Mouse (Mus musculus): Measurements from ENCODE around the gene Igf1r. TPM values are rescaled to one million over a fixed set of nuclear protein-coding genes. Genes with fewer than 3 reads are reported as not detected.
A peak's percentile ranks its signal among the peaks of the same experiment; 100 is the strongest.

Gene Igf1r
- polyA plus RNA-seq, 1 experiment from 2014 or later = 25.2 TPM

DNA sequence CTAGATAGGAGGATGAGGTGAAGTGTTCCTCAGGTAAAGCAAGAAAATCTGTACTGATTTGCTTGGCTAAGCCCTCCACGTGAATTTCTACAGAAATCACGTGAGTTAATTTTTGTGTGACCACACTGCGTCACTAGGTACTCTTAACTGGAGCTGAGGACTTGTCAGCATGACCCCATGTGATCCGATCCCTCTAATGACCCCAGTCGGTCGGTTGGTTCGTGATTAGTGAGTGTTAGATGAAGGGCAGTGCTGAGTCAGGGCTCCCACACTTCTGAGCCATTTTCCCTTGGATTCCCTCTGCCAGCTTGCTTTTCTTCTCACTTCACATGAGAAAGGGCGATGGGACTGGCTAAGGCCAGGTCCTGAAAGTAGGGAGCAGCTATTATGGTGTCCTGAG lies 86.2 kb downstream of the Igf1r start:
- H3K27me3 ChIP-seq (replicated peaks; ENCODE audit: low read depth, poor library complexity, severe bottlenecking) = no peaks in the 10 kb centered on the region
- H3K9me3 ChIP-seq = no peaks in the 10 kb centered on the region
- peaks cover 8% of the 10 kb centered on the region for H3K4me1 ChIP-seq
- no peak overlapping the region for H3K27ac ChIP-seq (replicated peaks)
- peaks cover 9% of the 10 kb centered on the region; the same call in 1 of the 2 replicates for H3K36me3 ChIP-seq (replicated peaks)
- no peak overlapping the region for H3K4me3 ChIP-seq
- 71% methylated on average over 8 of the region's 8 CpGs for WGBS
- no peak for DNase-seq (ENCODE audit: low spot score)

DNA sequence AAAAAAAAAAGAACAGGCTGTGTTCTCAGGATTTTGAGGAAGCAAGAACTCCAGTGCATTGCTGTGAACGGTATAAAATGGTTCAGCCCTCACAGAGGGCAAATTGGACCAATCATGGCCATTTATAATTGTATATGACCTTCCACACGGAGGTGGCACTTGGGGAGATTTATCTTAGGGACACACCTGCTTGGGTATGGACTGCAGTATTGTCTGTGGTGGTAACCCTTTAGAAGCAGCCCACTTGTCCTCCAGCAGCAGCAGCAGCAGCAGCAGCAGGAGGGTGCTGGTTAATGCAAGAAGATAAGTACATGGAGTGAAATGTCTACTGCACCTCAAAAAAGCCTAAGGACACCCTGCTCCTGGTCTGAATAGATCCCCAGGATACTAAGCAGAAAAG lies 86.9 kb downstream of the Igf1r start:
- Histone ChIP-seq H3K36me3 (replicated peaks) (peaks cover 9% of the 10 kb centered on the region; the same call in 1 of the 2 replicates), H3K9me3 (no peaks in the 10 kb centered on the region), H3K27ac (replicated peaks) (no peak overlapping the region), H3K27me3 (replicated peaks; ENCODE audit: low read depth, poor library complexity, severe bottlenecking) (no peaks in the 10 kb centered on the region), H3K4me3 (no peak overlapping the region), H3K4me1 (peaks cover 3% of the 10 kb centered on the region; the same call in 1 of the 2 replicates)
- DNase-seq (ENCODE audit: low spot score) = no peak
- WGBS = 82% methylated on average over 2 of the region's 2 CpGs

DNA sequence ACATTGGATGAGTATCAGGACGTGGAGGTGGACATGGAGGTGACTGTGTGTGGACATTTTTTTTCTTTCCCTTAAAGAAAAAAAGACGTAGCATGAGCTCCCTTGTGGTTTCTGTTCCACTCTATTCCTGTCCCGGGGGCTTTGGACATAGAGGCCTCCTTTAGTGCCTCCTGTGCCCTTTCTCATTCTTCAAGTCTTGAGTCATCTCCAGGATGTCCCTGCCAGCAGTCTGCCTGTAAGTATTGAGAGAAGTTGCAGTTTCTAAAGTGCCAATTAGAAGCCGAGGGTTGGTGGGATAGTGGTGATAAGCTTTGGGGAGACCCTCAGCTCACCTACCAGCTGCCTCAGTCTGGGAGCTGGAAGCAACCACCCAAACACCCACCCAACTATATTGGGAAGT lies 92.0 kb downstream of the Igf1r start:
- Histone ChIP-seq H3K36me3 (replicated peaks) (peaks cover 5% of the 10 kb centered on the region; the same call in 1 of the 2 replicates), H3K9me3 (no peaks in the 10 kb centered on the region), H3K27ac (replicated peaks) (no peak overlapping the region), H3K4me3 (no peak overlapping the region), H3K27me3 (replicated peaks; ENCODE audit: low read depth, poor library complexity, severe bottlenecking) (no peaks in the 10 kb centered on the region), H3K4me1 (peaks cover 18% of the 10 kb centered on the region; the same call in 1 of the 2 replicates)
- DNase-seq (ENCODE audit: low spot score) = no peak
- WGBS = 76% methylated on average over 4 of the region's 4 CpGs

DNA sequence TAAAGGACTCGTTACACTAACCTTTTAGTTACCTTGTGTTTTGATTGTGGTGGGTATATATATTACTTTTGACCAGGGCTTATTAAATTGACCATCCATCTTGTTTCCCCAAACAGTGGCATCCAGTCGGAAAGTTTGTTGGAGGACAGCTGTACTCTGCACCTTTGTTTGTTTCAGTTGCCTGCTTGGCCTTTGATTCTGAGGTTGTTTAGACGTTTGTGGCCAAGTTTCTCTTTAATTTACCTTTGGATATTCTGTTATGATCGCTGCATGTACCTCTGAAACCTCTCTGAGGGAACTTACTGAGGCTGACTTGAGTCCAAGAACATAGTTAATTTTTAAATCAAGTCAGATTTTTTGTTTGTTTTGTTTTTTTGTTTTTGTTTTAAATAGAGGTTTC lies 94.5 kb downstream of the Igf1r start:
- Histone ChIP-seq H3K27me3 (replicated peaks; ENCODE audit: low read depth, poor library complexity, severe bottlenecking) (no peaks in the 10 kb centered on the region), H3K4me3 (no peak overlapping the region), H3K9me3 (no peaks in the 10 kb centered on the region), H3K36me3 (replicated peaks) (peaks cover 4% of the 10 kb centered on the region; the same call in 1 of the 2 replicates), H3K4me1 (peaks cover 16% of the 10 kb centered on the region; the same call in 1 of the 2 replicates), H3K27ac (replicated peaks) (no peak overlapping the region)
- WGBS = 83% methylated on average over 4 of the region's 4 CpGs
- no peak for DNase-seq (ENCODE audit: low spot score)

DNA sequence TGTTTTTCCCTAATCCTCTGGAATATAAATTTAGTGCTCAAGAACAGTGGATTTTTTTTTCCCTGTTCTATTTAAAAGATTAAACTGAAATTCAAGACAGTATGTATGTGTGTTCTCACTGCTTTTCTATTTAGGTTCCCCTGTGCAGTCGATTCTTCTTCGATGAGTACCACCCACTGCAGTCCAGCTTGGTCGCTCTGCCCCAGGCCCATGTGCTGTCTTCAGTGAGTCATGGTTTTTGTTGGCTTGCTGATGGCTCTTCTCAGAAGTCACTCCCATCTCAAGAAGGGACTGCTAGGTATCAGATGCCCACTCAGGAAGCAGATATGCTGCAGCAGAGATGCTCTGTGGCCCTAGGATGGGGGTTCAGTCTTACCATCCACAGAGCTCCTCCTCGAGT lies 95.9 kb downstream of the Igf1r start:
- no peaks in the 10 kb centered on the region for H3K27me3 ChIP-seq (replicated peaks; ENCODE audit: low read depth, poor library complexity, severe bottlenecking)
- no peaks in the 10 kb centered on the region for H3K9me3 ChIP-seq
- peaks cover 20% of the 10 kb centered on the region; the same call in 1 of the 2 replicates for H3K4me1 ChIP-seq
- H3K27ac ChIP-seq (replicated peaks) = 0 out of 2 replicates have a peak overlapping the region, but pooled peaks have one; percentile 24
- no peaks in the 10 kb centered on the region for H3K36me3 ChIP-seq (replicated peaks)
- WGBS = 86% methylated on average over 4 of the region's 4 CpGs
- H3K4me3 ChIP-seq = no peak overlapping the region
- DNase-seq (ENCODE audit: low spot score) = no peak

DNA sequence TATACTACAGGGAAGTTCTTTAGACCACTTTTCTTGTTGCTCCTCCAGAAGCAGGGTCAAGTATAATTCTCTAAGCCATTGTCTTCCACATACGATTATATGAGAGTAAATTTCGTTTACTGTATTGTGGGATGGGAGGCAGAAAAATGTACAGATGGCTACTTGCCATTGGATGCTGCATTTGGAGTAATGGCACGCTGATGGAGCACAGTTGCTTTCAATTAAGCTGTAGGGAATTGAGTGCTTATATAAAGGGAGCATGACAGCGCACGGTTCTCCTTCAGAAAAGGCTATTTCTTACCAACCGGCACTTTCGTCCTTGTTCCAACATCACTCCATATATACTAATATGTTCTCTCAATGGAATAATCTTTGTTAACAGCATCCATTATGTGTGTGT lies 96.4 kb downstream of the Igf1r start:
- no peaks in the 10 kb centered on the region for H3K9me3 ChIP-seq
- 73% methylated on average over 7 of the region's 7 CpGs for WGBS

DNA sequence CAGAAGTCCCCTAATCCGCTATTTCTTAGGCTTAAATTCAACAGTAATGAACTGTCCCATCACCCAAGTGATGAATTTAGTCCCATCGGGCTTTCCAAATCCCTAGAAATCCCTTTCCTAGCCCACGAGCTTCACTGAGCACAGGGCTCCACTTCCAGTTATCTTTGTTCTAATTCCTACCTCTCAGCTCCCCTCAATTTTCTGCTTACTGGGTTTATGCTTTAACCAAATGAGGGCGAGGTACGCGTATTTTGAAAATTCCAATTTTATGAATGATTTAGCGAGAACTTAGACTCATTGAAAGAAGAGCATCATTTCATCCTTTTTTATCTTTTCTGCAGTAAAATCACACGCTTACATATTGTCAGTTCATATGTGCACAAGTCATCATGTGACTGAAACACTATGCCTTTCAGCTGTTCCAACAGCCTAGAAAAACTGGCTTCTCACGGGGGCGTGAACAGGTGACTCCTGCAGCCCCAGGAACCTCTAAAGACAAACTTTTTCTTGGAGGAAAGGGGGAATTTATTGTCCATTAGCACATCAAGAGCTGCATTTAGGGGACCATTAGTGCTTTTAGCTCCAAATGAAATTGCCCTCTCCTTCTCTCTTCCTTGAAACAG lies 100.5 kb downstream of the Igf1r start:
- Histone ChIP-seq H3K36me3 (replicated peaks) (no peaks in the 10 kb centered on the region), H3K4me3 (no peak overlapping the region), H3K27ac (replicated peaks) (no peak overlapping the region), H3K9me3 (no peaks in the 10 kb centered on the region), H3K27me3 (replicated peaks; ENCODE audit: low read depth, poor library complexity, severe bottlenecking) (no peaks in the 10 kb centered on the region), H3K4me1 (peaks cover 30% of the 10 kb centered on the region)
- no peak for DNase-seq (ENCODE audit: low spot score)
- WGBS = 87% methylated on average over 10 of the region's 10 CpGs

More for the DNA sequence above, 96.4 kb downstream of the Igf1r start:
- Histone ChIP-seq H3K27ac (replicated peaks) (no peak overlapping the region), H3K36me3 (replicated peaks) (no peaks in the 10 kb centered on the region), H3K27me3 (replicated peaks; ENCODE audit: low read depth, poor library complexity, severe bottlenecking) (no peaks in the 10 kb centered on the region), H3K4me3 (no peak overlapping the region), H3K4me1 (peaks cover 22% of the 10 kb centered on the region)
- no peak for DNase-seq (ENCODE audit: low spot score)

DNA sequence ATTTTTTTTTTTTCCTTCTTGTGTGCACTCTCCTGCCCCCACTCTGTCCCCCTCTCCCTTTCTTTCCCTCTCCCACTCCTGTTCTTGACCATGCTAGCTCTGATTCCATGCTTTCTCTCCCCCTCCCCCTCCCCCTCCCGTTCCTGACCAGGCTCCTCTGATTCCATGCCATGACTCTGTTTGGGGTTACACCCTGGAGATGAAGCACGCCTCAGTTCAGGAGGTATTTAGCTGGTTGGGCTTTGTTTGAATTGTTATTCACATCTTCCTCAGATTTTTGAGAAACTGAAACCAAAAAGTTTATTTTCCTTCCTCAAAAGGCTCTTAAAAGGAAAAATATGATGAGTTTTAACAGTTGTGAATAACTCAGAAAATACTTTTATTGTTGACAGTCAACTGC lies 101.9 kb downstream of the Igf1r start:
- Histone ChIP-seq H3K4me1 (peaks cover 21% of the 10 kb centered on the region), H3K9me3 (no peaks in the 10 kb centered on the region), H3K27me3 (replicated peaks; ENCODE audit: low read depth, poor library complexity, severe bottlenecking) (no peaks in the 10 kb centered on the region), H3K36me3 (replicated peaks) (no peaks in the 10 kb centered on the region), H3K4me3 (no peak overlapping the region), H3K27ac (replicated peaks) (no peak overlapping the region)
- 45% methylated on average over 2 of the region's 2 CpGs for WGBS
- DNase-seq (ENCODE audit: low spot score) = no peak

DNA sequence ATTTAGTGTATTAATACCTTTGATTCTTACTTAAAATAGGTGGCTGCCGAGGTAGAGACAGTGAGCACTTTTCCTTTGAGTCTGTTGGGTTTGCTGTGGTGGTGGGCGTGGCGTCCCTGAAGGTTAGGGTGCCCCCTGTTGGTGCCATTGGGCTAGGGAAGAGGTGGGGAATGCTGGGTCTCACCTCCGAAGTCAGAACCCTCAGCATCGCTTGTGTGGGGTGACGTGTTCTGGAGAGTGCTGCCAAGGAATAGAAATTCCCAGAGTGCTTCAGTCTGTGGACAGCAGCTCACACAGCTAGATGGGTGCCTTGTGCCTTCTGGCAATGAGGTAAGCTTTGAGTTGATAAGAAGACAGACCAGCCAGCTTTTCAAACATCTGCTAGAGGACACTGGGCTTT lies 102.3 kb downstream of the Igf1r start:
- no peak overlapping the region for H3K4me3 ChIP-seq
- no peak for DNase-seq (ENCODE audit: low spot score)
- 79% methylated on average over 6 of the region's 6 CpGs for WGBS
- no peak overlapping the region for H3K27ac ChIP-seq (replicated peaks)
- H3K9me3 ChIP-seq = no peaks in the 10 kb centered on the region
- peaks cover 25% of the 10 kb centered on the region for H3K4me1 ChIP-seq
- H3K36me3 ChIP-seq (replicated peaks) = no peaks in the 10 kb centered on the region
- H3K27me3 ChIP-seq (replicated peaks; ENCODE audit: low read depth, poor library complexity, severe bottlenecking) = no peaks in the 10 kb centered on the region

DNA sequence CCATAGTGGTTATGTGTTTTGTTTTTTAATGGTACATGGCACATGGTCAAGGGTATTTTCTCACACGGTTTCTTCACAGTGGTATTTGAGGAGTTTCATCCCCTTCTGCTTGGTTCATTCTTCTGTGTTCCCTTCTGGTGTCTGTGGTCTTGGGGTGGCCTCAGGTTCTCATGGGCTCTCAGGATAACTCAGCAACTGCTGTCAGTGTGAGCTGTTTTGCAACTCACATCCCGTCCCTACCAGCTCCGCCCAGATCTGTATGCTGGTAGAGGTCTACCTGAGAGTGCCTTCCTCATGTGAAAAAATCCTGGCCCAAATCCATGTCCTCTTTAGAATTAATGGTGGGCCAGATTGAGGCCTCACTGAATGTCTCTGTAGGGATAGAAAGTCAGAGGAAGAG lies 104.4 kb downstream of the Igf1r start:
- H3K4me1 ChIP-seq = peaks cover 37% of the 10 kb centered on the region
- H3K4me3 ChIP-seq = no peak overlapping the region
- no peak for DNase-seq (ENCODE audit: low spot score)
- H3K36me3 ChIP-seq (replicated peaks) = no peaks in the 10 kb centered on the region
- no peak overlapping the region for H3K27ac ChIP-seq (replicated peaks)
- 88% methylated on average over 3 of the region's 3 CpGs for WGBS
- no peaks in the 10 kb centered on the region for H3K9me3 ChIP-seq
- H3K27me3 ChIP-seq (replicated peaks; ENCODE audit: low read depth, poor library complexity, severe bottlenecking) = no peaks in the 10 kb centered on the region

DNA sequence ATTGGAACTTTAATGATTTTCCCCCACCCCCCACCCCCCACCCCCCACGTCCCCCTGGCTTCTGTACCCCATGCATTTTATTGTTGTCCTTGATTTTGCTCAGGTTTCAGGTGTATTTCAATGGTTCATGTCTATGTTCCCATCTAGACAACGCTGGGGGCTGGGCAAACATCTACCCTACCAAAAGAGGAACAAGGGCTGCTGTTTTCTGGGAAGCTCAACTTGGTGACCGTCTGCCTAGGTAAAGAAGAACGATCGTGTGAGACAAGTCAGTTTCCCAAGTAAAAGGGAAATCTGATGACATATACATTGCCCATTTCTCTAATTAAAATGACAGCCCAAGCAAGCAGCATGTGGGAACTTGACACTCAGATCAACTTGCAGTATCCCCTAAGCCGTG lies 107.1 kb downstream of the Igf1r start:
- Histone ChIP-seq H3K27me3 (replicated peaks; ENCODE audit: low read depth, poor library complexity, severe bottlenecking) (no peaks in the 10 kb centered on the region), H3K36me3 (replicated peaks) (no peaks in the 10 kb centered on the region), H3K9me3 (no peaks in the 10 kb centered on the region), H3K4me3 (no peak overlapping the region), H3K27ac (replicated peaks) (no peak overlapping the region), H3K4me1 (peaks cover 51% of the 10 kb centered on the region)
- WGBS = 80% methylated on average over 6 of the region's 6 CpGs
- DNase-seq (ENCODE audit: low spot score) = no peak

DNA sequence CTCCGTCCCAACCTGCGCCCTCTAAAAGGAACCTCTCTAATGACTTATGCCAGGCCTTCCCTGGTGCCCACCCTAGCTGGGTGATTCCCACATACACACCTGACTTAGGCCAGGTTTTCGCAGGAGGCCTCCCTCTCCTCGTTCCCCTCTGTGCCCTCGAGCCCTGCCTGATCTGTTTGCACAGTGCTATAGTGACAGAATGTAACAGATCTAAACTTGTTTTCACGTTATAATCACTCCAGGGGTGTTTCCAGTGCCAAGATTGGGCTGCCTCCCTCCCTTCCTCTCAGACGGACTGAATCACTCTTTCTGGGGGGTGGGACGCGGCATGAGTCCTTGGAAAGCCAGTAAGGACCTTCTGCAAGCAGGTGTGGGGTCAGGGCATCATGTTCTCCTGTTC lies 108.8 kb downstream of the Igf1r start:
- Histone ChIP-seq H3K4me1 (peaks cover 54% of the 10 kb centered on the region), H3K36me3 (replicated peaks) (0 out of 2 replicates have a peak, but pooled peaks cover 2% of the 10 kb centered on the region), H3K27ac (replicated peaks) (no peak overlapping the region), H3K27me3 (replicated peaks; ENCODE audit: low read depth, poor library complexity, severe bottlenecking) (no peaks in the 10 kb centered on the region), H3K9me3 (no peaks in the 10 kb centered on the region), H3K4me3 (no peak overlapping the region)
- no peak for DNase-seq (ENCODE audit: low spot score)
- WGBS = 81% methylated on average over 9 of the region's 9 CpGs

DNA sequence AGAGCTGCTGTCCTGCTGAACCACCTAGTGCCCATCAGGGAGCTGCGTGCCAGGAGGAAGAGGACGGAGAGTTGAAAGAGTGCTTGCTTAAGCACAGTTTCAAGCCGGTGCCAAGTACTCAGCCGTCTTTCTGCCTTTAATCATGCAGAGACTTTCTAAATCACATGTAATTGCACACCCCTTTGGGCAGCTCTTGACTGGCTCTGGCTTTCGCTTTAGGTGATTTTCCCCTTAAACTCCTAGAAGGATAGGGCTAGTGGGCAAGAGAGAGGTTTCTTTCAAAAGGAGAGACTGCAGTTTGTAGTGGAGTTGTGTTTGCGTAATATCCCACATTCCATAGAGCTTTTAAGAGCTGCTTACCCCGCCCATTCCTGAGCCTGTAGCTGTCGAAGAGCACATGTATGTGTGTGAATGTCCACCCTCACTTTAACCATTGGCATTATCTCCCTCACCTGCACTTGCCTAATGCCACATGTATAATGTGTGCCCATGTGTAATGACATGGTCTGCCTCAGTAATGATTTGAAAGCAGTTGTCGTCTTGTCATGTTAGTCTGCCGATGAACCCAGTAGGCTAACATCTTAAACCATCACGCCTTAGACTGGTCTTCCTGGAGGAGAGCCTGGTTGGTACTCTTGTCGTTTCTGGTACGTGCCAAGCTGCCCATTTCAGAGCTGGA lies 109.7 kb downstream of the Igf1r start:
- Histone ChIP-seq H3K4me1 (peaks cover 54% of the 10 kb centered on the region), H3K9me3 (no peaks in the 10 kb centered on the region), H3K4me3 (no peak overlapping the region), H3K27me3 (replicated peaks; ENCODE audit: low read depth, poor library complexity, severe bottlenecking) (no peaks in the 10 kb centered on the region), H3K27ac (replicated peaks) (no peak overlapping the region), H3K36me3 (replicated peaks) (0 out of 2 replicates have a peak, but pooled peaks cover 2% of the 10 kb centered on the region)
- DNase-seq (ENCODE audit: low spot score) = no peak
- WGBS = 78% methylated on average over 13 of the region's 13 CpGs

Measured in embryonic facial prominence, embryonic 10.5 days (tissue).